Mouse (Mus musculus): ENCODE results near the gene Snx6.
A peak's percentile ranks its signal among the peaks of the same experiment; 100 is the strongest.
"Not testable (repeated sequence)": the region's sequence is repeated elsewhere in the genome, so short reads cannot be mapped to it uniquely, and the experiment has no call there.

Snx6 gene

DNA sequence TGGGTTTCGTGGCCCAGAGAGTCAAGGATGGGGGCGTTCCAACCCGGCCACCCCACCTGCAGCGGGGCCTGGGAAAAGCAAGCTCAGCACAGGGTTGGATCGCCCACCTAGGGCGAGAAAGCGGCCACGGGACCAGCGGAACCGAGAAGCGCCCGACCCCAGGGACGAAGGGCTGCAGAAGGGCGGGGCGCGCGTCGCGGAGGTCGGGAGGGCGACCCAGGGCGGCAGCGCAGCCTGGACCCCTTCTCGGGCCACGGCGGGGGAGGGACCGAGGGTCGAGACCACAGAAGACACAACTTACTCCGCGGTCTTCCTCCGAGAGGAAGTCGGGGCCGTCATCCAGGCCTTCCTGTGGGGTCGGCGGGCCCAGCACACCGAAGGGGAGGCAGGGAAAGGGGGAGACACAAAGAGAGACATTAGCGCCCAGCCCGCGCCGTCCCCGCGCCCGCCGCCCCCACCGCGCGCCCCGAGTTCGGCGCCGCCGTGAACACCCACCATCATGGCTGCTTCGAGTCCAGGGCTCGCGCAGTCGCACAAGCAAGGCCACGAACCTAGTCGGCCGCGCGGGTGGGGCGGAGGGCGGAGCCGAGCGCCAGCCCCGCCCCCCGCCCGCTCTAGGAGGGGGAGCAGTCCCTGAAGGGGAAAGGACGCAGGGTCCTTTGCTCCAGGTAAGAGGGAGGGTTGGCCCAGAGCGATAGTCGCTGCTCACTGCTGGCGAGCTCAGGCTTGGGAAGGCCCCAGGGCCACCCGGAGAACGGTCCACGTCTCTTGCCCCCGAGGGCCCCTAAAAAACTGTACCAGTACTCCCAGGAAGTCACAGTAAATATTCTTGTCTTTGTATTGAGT lies at the start of gene Snx6:
Gene Snx6, minus strand, starts transcription at position 551 of the 846 bp plus-strand sequence.
- peak; percentile 56 for DNase-seq (ENCODE audit: low read depth, low spot score)

DNA sequence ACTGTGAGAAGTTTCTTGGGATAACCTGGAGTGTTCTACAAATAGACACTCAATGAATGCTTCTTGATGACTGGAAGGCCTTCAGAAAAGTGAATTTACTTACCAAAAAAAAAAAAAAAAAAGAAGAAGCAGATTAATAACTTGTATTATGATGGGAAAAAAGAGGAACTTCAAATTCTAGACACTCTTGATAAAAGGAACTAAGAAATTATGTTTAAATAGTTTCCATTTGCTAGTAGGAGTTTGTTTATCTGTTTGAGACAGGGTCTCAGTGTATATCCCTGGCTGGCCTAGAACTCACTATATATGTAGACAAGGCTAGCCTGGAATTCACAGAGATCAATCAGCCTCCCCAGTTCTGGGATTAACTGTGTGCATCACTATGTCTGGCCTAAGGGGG lies 48.9 kb upstream of the Snx6 start:
- DNase-seq (ENCODE audit: low read depth, low spot score): no peak

DNA sequence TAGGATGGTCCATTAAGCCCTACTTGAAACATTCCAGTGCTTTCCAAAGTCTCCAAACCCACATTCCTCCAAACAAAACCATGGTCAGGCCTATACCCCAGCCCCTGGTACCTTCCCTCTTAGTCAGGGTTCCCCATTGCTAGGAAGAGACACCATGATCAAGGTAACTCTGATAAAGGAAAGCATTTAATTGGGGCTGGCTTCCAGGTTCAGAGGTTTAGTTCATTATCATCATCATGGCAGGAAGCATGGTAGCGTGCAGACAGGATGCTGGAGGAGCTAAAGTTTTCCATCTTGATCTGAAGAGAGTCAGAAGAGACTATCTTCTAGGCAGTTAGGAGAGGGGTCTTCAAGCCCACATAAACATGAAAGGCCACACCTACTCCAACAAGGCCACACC lies 46.1 kb upstream of the Snx6 start:
- DNase-seq (ENCODE audit: low read depth, low spot score): no peak

DNA sequence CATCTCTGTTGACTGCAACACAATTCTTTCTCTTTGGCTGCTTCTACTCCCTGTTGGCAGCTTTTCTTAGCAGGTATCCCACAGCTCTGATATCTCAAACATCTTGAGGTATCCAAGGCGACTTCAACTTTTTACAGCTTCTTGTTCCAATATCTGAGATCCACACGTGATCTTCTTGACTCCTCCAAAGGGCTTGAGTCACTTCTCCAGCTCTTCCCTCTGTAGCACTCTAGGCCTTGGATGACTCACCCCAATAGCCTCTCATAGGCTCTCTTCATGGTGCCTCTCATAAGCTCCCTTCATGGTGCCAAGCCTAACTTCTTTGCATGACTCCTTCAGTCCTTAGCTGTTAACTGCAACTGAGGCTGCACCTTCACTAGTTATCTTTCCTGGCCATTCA lies 44.3 kb upstream of the Snx6 start:
- DNase-seq (ENCODE audit: low read depth, low spot score): no peak

DNA sequence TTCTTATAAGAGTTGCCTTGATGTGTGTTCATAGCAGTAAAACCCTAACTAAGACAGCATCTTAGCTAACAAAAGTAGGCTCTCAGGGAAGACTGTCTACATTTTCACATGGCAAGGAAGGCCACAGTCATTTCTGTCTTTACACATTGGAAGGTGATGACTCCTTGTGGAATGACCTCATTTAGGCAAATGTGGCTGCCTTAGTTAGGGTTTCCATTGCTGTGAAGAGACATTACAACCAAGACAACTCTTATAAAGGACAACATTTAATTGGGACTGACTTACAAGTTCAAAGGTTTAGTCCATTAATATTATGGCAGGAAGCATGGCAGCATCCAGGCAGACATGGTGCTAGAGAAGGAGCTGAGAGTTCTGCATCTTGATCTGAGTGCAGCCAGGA lies 43.4 kb upstream of the Snx6 start:
- no peak for DNase-seq (ENCODE audit: low read depth, low spot score)

DNA sequence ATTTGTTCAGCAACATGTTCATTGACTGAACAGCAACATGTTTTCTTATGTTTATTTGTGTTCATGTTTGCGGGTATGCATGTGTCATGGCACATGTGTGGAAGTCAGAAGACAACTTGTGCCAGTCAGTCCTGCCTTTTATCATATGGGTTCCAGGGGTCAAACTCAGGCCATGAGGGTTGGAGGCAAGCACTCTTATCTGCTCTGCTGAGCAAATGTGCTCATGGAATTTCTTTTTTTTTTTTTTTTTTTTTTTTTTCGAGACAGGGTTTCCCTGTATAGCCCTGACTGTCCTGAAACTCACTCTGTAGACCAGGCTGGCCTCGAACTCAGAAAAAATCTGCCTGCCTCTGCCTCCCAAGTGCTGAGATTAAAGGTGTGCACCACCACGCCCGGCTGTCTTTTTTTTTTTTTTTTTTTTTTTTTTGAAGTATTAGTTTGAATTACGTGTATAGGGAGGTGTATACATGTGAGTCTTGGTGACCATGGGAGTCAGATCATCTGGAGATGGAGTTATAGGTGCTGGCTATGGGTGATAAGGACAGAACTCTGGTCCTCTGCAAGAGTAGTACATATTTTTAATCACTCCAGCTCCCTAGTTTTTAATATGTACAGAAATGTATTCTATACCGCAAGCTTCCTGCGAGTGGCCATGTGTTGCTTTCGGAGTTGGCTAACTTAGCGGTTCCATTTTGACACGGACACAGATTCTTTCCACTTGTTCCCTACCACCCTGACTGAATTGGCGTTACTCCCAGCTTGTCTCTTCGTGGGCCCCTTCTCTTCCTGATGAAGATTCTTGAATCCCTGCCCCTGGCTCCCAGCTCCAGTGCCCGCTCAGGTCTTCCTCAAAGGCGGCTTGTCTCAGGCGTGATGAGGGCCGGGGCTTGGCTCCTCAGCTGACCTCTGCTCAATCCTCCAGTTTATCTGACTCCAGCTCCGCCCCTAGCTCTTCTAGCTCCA lies 40.4 kb upstream of the Snx6 start:
- no peak for DNase-seq (ENCODE audit: low read depth, low spot score)

DNA sequence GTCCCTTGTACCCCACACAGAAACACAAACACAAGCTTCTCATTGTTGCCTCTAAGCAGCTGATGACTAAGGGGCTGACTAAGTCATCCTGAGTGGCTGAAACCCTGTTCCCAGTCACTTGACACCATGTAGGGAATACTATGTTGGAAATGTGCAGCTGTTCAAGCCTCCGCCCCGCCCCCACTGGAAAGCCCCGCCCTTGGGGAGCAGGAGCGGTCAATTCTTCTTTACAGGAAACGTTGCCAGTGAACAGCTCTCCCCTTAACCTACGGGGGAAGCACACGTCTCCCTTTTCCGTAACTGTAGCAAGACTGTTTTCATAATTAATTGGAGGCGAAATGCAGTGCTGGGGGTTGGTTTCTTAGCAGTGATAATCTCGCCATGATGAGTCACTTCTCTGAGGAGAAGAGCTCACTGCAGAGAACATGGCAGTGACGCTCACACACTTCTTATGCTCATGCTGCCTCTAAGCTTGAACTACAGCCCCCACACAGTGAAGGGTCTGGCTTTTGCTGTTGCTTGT lies 39.5 kb upstream of the Snx6 start:
- DNase-seq (ENCODE audit: low read depth, low spot score): peak; percentile 39

DNA sequence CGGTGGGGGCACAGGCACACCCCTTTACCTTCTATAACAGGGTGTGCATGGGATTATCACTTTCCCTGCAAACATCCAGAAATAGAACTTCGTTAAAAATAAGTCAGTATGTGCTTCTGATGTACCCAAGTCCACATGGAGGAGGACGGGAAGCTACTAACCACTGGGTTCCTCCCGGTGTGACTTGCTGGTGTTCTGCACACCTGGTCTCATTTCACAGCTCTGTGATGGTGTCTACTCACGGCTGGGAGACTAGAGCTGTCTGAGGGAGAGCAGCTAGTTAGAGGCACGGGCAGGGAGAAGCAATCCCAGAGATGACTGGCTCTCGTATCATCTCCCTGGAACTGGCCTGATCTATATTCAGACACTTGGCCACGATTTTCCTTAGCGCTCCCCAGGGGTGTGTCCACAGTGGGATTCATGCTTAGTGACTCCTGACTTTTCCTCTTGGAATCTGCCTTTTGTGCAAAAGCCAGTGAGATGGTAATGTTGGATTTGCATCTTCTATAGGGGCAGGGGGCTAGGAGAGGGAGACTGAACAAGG lies 38.4 kb upstream of the Snx6 start:
- no peak for DNase-seq (ENCODE audit: low read depth, low spot score)

DNA sequence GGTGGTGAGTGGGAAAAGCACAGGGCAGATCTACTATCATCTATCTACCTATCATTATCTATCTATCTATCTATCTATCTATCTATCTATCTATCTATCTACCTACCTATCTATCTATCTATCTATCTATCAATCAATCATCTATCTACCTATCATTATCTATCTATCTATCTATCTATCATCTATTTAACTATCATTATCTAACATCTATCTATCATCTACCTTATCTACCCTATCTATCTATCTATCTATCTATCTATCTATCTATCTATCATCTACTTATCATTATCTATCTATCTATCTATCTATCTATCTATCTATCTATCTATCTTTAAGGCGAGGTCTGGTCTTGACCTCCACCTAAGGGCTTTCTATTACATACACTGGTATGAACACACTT lies 36.4 kb upstream of the Snx6 start:
- DNase-seq (ENCODE audit: low read depth, low spot score): not testable (repeated sequence)

DNA sequence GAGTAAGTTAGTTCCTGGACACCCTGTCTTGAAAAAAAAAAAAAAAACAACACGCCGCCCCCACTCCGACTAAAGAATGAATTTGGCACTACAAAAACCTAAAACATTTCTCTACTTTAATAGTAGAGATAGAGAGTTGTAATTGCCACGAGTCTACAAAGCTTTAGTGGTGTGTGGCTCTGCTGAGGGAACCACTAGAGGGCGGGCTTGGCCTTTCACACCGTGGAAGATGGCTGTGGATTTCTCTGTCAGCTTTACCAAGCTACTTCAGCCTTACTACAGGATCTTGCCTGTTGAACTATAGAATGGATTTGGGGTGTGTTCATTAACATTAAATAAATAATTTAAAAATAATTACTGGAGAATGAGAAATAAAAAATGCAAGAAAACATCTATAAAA lies 35.1 kb upstream of the Snx6 start:
- DNase-seq (ENCODE audit: low read depth, low spot score): no peak

DNA sequence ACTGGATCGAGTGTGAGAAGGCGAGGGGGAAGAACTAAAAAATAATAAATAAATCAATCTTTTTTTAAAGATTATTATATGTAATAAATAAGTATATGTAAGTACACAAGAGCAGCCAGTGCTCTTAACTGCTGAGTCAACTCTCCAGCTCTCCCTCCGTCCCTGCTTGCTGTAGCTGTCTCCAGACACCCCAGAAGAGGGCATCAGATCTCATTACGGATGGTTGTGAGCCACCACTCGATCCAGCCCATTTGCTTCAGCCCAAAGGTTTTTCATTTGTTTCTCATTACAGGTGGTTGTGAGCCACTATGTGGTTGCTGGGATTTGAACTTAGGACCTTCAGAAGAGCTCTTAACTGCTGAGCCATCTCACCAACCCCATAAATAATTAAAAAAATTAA lies 34.4 kb upstream of the Snx6 start:
- DNase-seq (ENCODE audit: low read depth, low spot score): no peak

DNA sequence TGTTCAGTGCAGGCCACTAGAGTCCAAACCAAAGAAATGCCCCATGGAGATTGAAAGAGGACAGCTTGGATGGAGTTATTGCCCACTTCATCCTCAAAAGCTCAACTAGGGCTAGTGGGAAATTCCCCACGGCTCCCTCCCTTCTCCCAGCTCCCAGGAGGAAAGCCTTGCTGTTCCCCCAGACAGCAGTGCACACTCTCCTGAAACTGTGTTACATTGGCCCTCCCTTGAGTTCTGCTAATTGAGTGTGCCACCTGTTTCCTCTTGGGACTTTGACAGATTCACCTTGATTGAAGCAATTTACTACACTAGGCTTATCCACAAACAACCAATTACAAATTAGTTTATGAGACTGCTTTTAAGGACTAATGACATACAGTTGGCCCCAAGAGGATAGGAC lies 32.5 kb upstream of the Snx6 start:
- no peak for DNase-seq (ENCODE audit: low read depth, low spot score)

DNA sequence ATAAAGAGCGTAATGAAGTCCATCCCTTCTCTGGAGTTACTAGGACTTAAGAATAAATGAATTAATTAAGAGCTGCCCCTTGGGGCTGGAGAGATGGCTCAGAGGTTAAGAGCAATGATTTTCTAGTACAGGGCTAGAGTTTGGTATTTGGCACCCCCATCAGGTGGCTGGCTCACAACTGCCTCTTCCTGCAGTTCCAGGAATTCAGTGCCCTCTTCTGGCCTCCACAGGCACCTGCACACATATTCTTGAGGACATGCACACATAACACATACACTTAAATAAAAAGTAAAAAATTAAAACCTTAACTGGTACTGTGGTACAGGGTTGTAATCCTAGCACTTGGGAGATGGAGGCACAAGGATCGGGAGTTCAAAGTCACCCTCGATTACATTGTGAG lies 29.7 kb upstream of the Snx6 start:
- no peak for DNase-seq (ENCODE audit: low read depth, low spot score)

DNA sequence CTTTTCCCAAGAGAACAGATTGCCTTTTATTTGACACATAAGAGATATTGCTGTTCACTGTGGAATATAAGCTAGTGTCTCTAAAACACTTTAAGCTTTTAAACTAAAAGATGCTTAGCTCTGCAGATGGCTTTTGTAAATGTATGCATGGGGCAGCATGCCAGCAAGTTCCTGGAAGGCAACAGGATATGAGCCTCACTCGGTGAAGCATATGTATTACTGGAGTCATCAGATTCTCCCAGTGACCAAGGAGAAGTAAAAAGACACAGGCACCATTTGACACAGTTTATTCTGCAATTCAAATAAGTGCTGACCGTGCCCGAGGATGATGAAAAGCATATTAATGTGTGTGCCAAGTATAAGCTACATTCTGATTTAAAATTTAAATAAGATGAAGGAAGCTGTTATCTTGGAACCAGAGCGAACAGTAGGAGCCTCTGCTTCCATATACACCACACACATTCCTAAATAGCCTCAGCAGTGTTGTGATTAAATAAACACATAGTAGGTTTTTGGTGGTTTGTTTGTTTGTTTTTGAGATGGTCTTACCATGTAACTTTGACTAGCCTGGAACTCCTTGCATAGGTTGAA lies 27.4 kb upstream of the Snx6 start:
- no peak for DNase-seq (ENCODE audit: low read depth, low spot score)

DNA sequence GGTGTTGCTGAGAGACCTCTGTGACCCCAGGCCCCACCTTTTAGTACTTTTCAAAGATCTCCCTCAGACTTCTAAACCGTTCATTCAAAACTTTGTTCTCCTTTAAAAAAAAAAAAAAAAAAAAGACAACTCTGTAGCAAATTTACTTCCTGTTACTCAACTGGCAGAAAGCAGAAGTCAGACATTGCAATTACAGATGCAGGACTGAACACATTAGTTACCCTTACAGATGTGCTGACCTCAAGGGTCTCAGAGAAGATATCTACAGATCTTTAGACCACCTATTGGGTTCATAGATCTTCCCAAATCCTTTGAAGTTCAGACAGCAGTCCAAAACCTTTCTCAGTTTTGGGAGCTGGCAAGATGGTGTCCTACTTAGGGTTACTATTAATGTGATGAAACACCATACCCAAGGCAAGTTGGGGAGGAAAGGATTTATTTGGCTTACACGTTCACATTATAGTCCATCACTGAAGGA lies 25.2 kb upstream of the Snx6 start:
- no peak for DNase-seq (ENCODE audit: low read depth, low spot score)

DNA sequence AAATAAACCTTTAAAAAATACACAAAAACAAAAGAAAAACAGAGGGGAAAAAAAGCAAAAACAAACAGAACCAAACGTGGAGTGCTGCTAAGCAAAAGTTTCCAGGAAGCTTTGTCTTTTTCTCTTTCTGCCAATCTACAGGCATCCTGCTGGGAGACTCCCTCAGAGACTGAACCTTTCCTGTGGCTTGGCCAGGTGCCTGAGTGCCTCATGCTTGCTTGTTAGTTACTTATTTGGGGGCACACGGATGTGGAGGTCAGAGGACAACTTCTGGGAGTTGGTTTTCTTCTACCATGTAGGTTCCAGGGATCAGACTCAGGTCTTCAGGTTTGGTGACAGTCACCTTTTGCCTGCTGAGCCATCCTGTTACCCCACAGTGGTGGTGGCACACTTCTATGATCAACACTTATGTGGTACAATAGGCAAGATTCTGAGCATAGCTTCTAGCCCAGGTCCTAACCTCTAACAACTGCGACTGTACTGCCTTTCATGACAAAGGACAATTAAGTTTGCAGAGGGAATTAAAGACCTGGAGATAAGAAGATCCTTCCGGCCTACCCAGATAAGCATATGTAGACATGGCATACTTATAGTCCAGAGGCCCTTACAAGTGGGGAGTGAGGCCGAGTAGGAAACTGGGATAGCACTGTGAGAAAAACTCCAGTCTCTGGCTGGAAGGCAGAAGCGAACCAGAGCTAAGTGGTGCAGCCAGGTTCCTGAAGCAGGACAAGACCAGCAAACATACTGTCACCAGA lies 23.9 kb upstream of the Snx6 start:
- no peak for DNase-seq (ENCODE audit: low read depth, low spot score)

DNA sequence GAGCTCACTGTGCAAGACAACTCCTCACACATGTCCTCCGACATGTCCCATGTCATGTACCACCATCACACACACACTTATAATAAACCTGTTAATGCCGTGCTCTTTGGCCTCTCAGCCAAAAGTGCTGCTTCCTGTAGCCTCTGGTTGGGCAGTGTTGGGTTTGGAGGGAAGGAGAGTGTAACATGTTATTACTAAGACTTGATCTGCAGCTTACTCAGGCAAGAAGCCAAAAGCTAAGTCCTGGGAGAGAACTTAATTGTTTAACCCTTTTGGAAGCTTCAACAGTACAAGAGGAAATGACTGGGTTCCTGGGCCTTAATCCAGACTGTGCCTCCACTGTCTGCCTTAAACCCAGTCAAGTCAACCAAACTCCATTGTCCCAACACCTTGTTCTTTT lies 14.6 kb upstream of the Snx6 start:
- no peak for DNase-seq (ENCODE audit: low read depth, low spot score)

DNA sequence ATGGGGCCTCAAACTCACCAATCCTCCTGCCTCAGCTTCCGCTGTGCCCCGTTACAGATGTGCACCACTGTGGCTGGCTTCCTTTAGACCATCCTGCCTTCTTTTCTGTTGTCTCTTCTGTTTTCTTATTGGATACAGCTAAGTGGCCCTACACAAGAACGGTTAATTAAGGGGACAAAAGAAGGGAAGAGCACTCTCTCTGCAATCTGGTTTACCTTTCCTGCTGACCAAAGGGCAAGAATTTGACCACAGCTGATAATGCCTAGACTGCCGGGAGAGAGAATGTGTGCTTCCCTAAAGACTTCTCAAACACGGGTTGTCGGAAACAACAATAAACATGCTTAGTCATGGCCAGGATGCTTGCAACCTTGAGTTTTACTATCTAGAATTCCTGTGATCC lies 12.0 kb upstream of the Snx6 start:
- DNase-seq (ENCODE audit: low read depth, low spot score): no peak

DNA sequence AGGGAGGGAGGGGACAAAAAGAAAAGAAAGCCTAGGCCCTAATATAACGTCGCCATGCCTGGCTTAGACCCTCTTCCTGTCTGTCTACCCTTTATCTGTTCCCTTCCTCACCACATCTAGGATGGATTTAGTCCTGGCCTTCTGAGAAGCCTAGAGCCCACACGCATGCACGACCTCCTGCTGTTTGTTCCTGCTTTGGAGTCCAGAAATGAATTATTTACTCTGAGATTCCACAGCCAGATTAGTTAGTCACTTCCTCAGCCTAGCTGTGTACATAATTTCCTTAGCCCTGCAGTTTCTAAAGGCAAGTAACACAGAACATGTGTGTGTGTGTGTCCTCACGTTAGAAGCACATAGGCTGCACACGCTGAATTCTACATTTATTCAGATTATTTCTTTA lies 10.6 kb upstream of the Snx6 start:
- no peak for DNase-seq (ENCODE audit: low read depth, low spot score)

DNA sequence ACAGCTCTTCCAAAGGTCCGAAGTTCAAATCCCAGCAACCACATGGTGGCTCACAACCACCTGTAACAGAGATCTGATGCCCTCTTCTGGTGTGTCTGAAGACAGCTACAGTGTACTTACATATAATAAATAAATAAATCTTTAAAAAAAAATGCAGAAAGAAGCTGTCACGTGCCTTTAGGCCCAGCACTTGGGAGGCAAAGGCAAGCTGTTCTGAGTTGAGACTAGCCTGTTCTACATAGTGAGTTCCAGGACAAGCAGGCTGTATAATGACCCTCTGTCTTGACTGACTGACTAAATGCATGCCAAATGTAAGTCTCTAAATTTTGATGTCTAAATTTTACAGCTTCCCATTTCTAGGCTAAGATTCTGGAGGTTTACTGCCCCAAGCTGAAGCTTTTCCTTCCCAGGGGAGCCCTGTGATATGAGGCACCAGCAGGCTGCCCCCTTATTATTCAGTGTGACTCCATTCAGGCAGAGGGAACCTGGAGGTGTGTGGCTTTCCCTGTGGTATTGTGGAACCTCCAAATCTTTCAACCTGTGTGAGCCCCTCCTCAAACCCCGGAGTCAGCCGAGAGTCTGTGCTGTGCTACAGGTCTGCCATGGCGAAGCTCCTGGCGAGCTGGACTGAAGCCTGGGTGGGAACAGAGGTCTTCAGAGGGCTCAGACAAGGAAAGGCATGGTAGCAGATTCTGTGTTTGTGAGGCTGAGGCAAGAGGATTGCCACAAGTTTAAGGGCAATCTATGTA lies 9.9 kb upstream of the Snx6 start:
- no peak for DNase-seq (ENCODE audit: low read depth, low spot score)

Measured in WW6 (cell line).